Mouse (Mus musculus) MEL (cell line): ENCODE data around the gene Ccser1. TPM values are rescaled to one million over a fixed set of nuclear protein-coding genes. Genes with fewer than 3 reads are reported as not detected.

Experiments used
- DNase-seq: peaks from one replicate; pipeline ENCODE4 v3.0.0; 2011; ENCODE audit warnings: low read depth, low spot score
- H3K27ac ChIP-seq: 2 replicates; pipeline ENCODE4 v1.5.1; 2012; ENCODE audit warnings: low read depth, mild to moderate bottlenecking, control low read depth, low read length, moderate library complexity; ENCODE audit not compliant: control insufficient read depth
- H3K27me3 ChIP-seq, 2 experiments: fragments of 150-350 bp in 1 of 2; sonication (generic) in 1 of 2; 2 replicates each; pipeline ENCODE4 v1.6.1; 2012; ENCODE audit warnings: low read length in 2 of 2, mild to moderate bottlenecking in 2 of 2, improper control_type of control experiment in 1 of 2, moderate library complexity in 1 of 2; ENCODE audit not compliant: insufficient read depth in 2 of 2, control insufficient read depth in 1 of 2
- H3K36me3 ChIP-seq, 2 experiments: 2 replicates each; pipeline ENCODE4 v1.6.1; 2012 to 2014; ENCODE audit warnings: low read length in 2 of 2, improper control_type of control experiment in 1 of 2, inconsistent platforms in 1 of 2, mild to moderate bottlenecking in 1 of 2; ENCODE audit not compliant: insufficient read depth in 2 of 2, control insufficient read depth in 1 of 2
- H3K4me1 ChIP-seq, 2 experiments: fragments of 150-350 bp in 1 of 2; sonication (generic) in 1 of 2; 2 replicates each; pipeline ENCODE4 v1.6.1; 2012; ENCODE audit warnings: low read length in 2 of 2, improper control_type of control experiment in 1 of 2, mild to moderate bottlenecking in 1 of 2; ENCODE audit not compliant: insufficient read depth in 2 of 2, control insufficient read depth in 1 of 2
- H3K4me3 ChIP-seq, 2 experiments: fragments of 150-350 bp in 1 of 2; sonication (generic) in 1 of 2; 2 replicates each; pipeline ENCODE4 v1.5.1; 2012; ENCODE audit warnings: low read depth in 2 of 2, low read length in 2 of 2, mild to moderate bottlenecking in 2 of 2, moderate library complexity in 2 of 2, control low read depth in 1 of 2, improper control_type of control experiment in 1 of 2; ENCODE audit not compliant: control insufficient read depth in 1 of 2, insufficient read depth in 1 of 2
- H3K79me2 ChIP-seq: 2 replicates; pipeline ENCODE4 v1.6.1; 2012; ENCODE audit warnings: mild to moderate bottlenecking, low read length, moderate library complexity; ENCODE audit not compliant: control insufficient read depth, poor library complexity, insufficient read depth
- H3K9ac ChIP-seq: 2 replicates; pipeline ENCODE4 v1.6.1; 2012; ENCODE audit warnings: low read depth, mild to moderate bottlenecking, control low read depth, low read length, moderate library complexity; ENCODE audit not compliant: control insufficient read depth, poor library complexity, severe bottlenecking
- H3K9me3 ChIP-seq: fragments of 150-350 bp; sonication (generic); replicated peaks from 2 replicates; pipeline ENCODE4 v1.6.1; 2012; ENCODE audit warnings: mild to moderate bottlenecking, low read length, improper control_type of control experiment, moderate library complexity; ENCODE audit not compliant: insufficient read depth
- BHLHE40 ChIP-seq: IDR thresholded peaks from 2 replicates; pipeline ENCODE4 v1.6.1; 2012; ENCODE audit warnings: low read depth, mild to moderate bottlenecking, inconsistent platforms, low read length, improper control_type of control experiment, borderline replicate concordance
- CTCF ChIP-seq, 3 experiments: IDR thresholded peaks in 2 of 3; conservative IDR thresholded peaks in 1 of 3; 2 replicates each; pipeline ENCODE4 v1.5.1; 2011 to 2012; ENCODE audit warnings: low read length in 3 of 3, low read depth in 2 of 3, mild to moderate bottlenecking in 2 of 3, improper control_type of control experiment in 1 of 3, inconsistent platforms in 1 of 3, mixed read lengths in 1 of 3, moderate library complexity in 1 of 3; ENCODE audit not compliant: control insufficient read depth in 1 of 3, insufficient read depth in 1 of 3, poor library complexity in 1 of 3, severe bottlenecking in 1 of 3
- E2F4 ChIP-seq: IDR thresholded peaks from 2 replicates; pipeline ENCODE4 v1.6.1; 2011; ENCODE audit warnings: low read depth, low read length, improper control_type of control experiment, borderline replicate concordance
- GABPA ChIP-seq: IDR thresholded peaks from 2 replicates; pipeline ENCODE4 v1.6.1; 2012; ENCODE audit warnings: low read depth, mild to moderate bottlenecking, inconsistent platforms, low read length, improper control_type of control experiment, moderate library complexity
- GATA1 ChIP-seq: IDR thresholded peaks from 2 replicates; pipeline ENCODE4 v1.6.1; 2011; ENCODE audit warnings: low read depth, low read length, improper control_type of control experiment
- KAT2A ChIP-seq: conservative IDR thresholded peaks from 2 replicates; pipeline ENCODE4 v1.6.1; 2012; ENCODE audit warnings: low read depth, low read length, improper control_type of control experiment, inconsistent platforms
- MAX ChIP-seq: IDR thresholded peaks from 2 replicates; pipeline ENCODE4 v1.6.1; 2011; ENCODE audit warnings: low read length, improper control_type of control experiment
- MAZ ChIP-seq: IDR thresholded peaks from 2 replicates; pipeline ENCODE4 v1.6.1; 2012; ENCODE audit warnings: low read depth, mild to moderate bottlenecking, inconsistent platforms, low read length, improper control_type of control experiment
- MEF2A ChIP-seq: IDR thresholded peaks from 2 replicates; pipeline ENCODE4 v1.6.1; 2014; ENCODE audit warnings: low read depth, mild to moderate bottlenecking, inconsistent platforms, low read length, improper control_type of control experiment; ENCODE audit not compliant: poor library complexity, insufficient replicate concordance, severe bottlenecking; ENCODE audit errors: extremely low read depth
- MXI1 ChIP-seq: IDR thresholded peaks from 2 replicates; pipeline ENCODE4 v1.6.1; 2011; ENCODE audit warnings: mild to moderate bottlenecking, low read depth, low read length, improper control_type of control experiment
- MYC ChIP-seq: IDR thresholded peaks from 2 replicates; pipeline ENCODE4 v1.6.1; 2011; ENCODE audit warnings: low read depth, mild to moderate bottlenecking, low read length, improper control_type of control experiment, moderate library complexity
- NELFE ChIP-seq: IDR thresholded peaks from 2 replicates; pipeline ENCODE4 v1.6.1; 2011; ENCODE audit warnings: low read depth, low read length, improper control_type of control experiment
- POLR2A ChIP-seq, 2 experiments: IDR thresholded peaks; 2 replicates each; pipeline ENCODE4 v1.6.1; 2011 to 2012; ENCODE audit warnings: low read length in 2 of 2, mild to moderate bottlenecking in 2 of 2, control low read depth in 1 of 2, improper control_type of control experiment in 1 of 2, low read depth in 1 of 2, moderate library complexity in 1 of 2; ENCODE audit not compliant: control insufficient read depth in 1 of 2, insufficient read depth in 1 of 2, poor library complexity in 1 of 2
- POLR2AphosphoS2 ChIP-seq: IDR thresholded peaks from 2 replicates; pipeline ENCODE4 v1.6.1; 2011; ENCODE audit warnings: low read length, improper control_type of control experiment
- POLR2AphosphoS5 ChIP-seq: IDR thresholded peaks from 2 replicates; pipeline ENCODE4 v1.6.1; 2012; ENCODE audit warnings: low read depth, borderline replicate concordance, mild to moderate bottlenecking, inconsistent platforms, low read length, moderate library complexity, mixed read lengths
- RAD21 ChIP-seq: IDR thresholded peaks from 2 replicates; pipeline ENCODE4 v1.6.1; 2011; ENCODE audit warnings: mild to moderate bottlenecking, low read depth, low read length, improper control_type of control experiment
- RCOR1 ChIP-seq: IDR thresholded peaks from 2 replicates; pipeline ENCODE4 v1.6.1; 2012; ENCODE audit warnings: low read depth, mild to moderate bottlenecking, inconsistent platforms, low read length, improper control_type of control experiment
- SMC3 ChIP-seq: IDR thresholded peaks from 2 replicates; pipeline ENCODE4 v1.6.1; 2011; ENCODE audit warnings: low read depth, low read length, improper control_type of control experiment
- TAL1 ChIP-seq: IDR thresholded peaks from 2 replicates; pipeline ENCODE4 v1.6.1; 2012; ENCODE audit warnings: mild to moderate bottlenecking, inconsistent platforms, low read length, moderate library complexity, mixed read lengths
- TBP ChIP-seq: IDR thresholded peaks from 2 replicates; pipeline ENCODE4 v1.8.0; 2011; ENCODE audit warnings: low read depth, low read length, improper control_type of control experiment
- UBTF ChIP-seq: IDR thresholded peaks from 2 replicates; pipeline ENCODE4 v1.6.1; 2012; ENCODE audit warnings: low read depth, mild to moderate bottlenecking, inconsistent platforms, low read length, improper control_type of control experiment, moderate library complexity, borderline replicate concordance; ENCODE audit not compliant: insufficient read depth
- USF1 ChIP-seq: IDR thresholded peaks from 2 replicates; pipeline ENCODE4 v1.6.1; 2014; ENCODE audit warnings: low read depth, mild to moderate bottlenecking, inconsistent platforms, low read length, improper control_type of control experiment, moderate library complexity
- USF2 ChIP-seq, 2 experiments: IDR thresholded peaks; 2 replicates each; pipeline ENCODE4 v1.6.1; 2011 to 2012; ENCODE audit warnings: improper control_type of control experiment in 2 of 2, low read length in 2 of 2, borderline replicate concordance in 1 of 2, inconsistent platforms in 1 of 2, low read depth in 1 of 2, mild to moderate bottlenecking in 1 of 2; ENCODE audit not compliant: insufficient read depth in 1 of 2
- ZC3H11A ChIP-seq: IDR thresholded peaks from 2 replicates; pipeline ENCODE4 v1.6.1; 2012; ENCODE audit warnings: low read depth, mild to moderate bottlenecking, inconsistent platforms, low read length, improper control_type of control experiment
- polyA plus RNA-seq, 2 experiments: library from polyadenylated mRNA; stranded (reverse) in 1 of 2; unstranded in 1 of 2; fragments of >175 nt in 1 of 2; fragments of >200 nt in 1 of 2; gene quantifications; 2 replicates each; pipeline versions ENCODE4 v1.2.1 to v1.2.4; 2012; ENCODE audit warnings: low replicate concordance in 2 of 2, low read depth in 1 of 2; ENCODE audit not compliant: insufficient read length in 2 of 2, insufficient read depth in 1 of 2, missing spikeins in 1 of 2
- total RNA-seq: library from RNA; depleted of rRNA; stranded (reverse); fragments of 300-350 nt; gene quantifications from 2 replicates; pipeline ENCODE4 v1.2.3, GENCODE M21; 2012

The Ccser1 gene
- total and polyA plus RNA-seq, 3 experiments: not detected

GRCm38 (mm10) chr6:61763379-61763778 is 583.3 kb downstream of the Ccser1 start:
- Histone ChIP-seq H3K4me3 (no peak overlapping the region), H3K36me3 (no peaks in the 10 kb centered on the region), H3K79me2 (no peaks in the 10 kb centered on the region), H3K9me3 (no peaks in the 10 kb centered on the region), H3K27me3 (no peaks in the 10 kb centered on the region), H3K9ac (no peak overlapping the region), H3K4me1 (no peaks in the 10 kb centered on the region), H3K27ac (no peak overlapping the region)
- no peak for DNase-seq
- no peak for TF ChIP-seq RAD21
- no peak for TF ChIP-seq ZC3H11A
- TF ChIP-seq MAX: no peak
- TF ChIP-seq USF1: no peak
- TF ChIP-seq GABPA: no peak
- TF ChIP-seq E2F4: no peak
- no peak for TF ChIP-seq MEF2A
- TF ChIP-seq MYC: no peak
- no peak for TF ChIP-seq NELFE
- no peak for TF ChIP-seq UBTF
- no peak for TF ChIP-seq USF2 (IDR thresholded peaks at IDR 0.05; ENCODE audit: borderline replicate concordance in 1 of 2, insufficient read depth in 1 of 2, low read depth in 1 of 2, low read length in 2 of 2)
- no peak for TF ChIP-seq TAL1
- TF ChIP-seq SMC3: no peak
- no peak for TF ChIP-seq CTCF (IDR thresholded peaks at IDR 0.05 in 2 of 3, conservative IDR thresholded peaks at IDR 0.05 in 1 of 3; ENCODE audit: control insufficient read depth in 1 of 3, insufficient read depth in 1 of 3, low read depth in 2 of 3, low read length in 3 of 3, poor library complexity in 1 of 3, severe bottlenecking in 1 of 3)
- TF ChIP-seq POLR2A (IDR thresholded peaks at IDR 0.05; ENCODE audit: control insufficient read depth in 1 of 2, insufficient read depth in 1 of 2, low read depth in 1 of 2, low read length in 2 of 2, poor library complexity in 1 of 2): no peak
- no peak for TF ChIP-seq GATA1

DNA sequence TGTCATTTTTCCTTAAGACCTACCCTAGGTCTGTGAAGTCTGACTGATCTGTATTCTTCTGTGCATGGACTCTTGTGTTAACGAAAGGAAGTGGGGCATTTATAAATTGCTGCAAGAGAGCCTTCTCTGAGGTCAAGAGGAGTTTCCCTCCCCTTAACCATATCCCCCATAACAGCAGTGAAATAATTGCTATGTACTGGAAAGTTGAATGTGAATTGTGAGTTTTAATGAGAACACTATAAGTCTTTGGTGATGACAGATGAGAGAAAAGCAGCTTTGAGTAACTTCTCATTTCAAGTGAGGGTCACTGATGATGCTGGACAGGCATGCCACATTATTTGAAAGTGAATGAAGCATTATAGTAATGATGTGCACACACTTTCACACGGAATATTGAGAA is 585.7 kb downstream of the Ccser1 start:
- DNase-seq: no peak
- Histone ChIP-seq H3K27me3 (no peaks in the 10 kb centered on the region), H3K79me2 (no peaks in the 10 kb centered on the region), H3K4me3 (no peak overlapping the region), H3K4me1 (no peaks in the 10 kb centered on the region), H3K27ac (no peak overlapping the region), H3K9ac (no peak overlapping the region), H3K9me3 (no peaks in the 10 kb centered on the region), H3K36me3 (no peaks in the 10 kb centered on the region)
- no peak for TF ChIP-seq UBTF
- no peak for TF ChIP-seq NELFE
- TF ChIP-seq USF1: no peak
- no peak for TF ChIP-seq RAD21
- no peak for TF ChIP-seq TAL1
- no peak for TF ChIP-seq MAX
- TF ChIP-seq BHLHE40: no peak
- TF ChIP-seq KAT2A: no peak
- no peak for TF ChIP-seq TBP
- no peak for TF ChIP-seq MAZ
- TF ChIP-seq RCOR1: no peak
- no peak for TF ChIP-seq MXI1
- no peak for TF ChIP-seq POLR2AphosphoS2
- no peak for TF ChIP-seq POLR2AphosphoS5
- no peak for TF ChIP-seq GABPA
